In genomic region chr2:157144132-157144531, GRCm38 (mm10) we compare ENCODE assay signal across 37 mouse cellular contexts. TPM values are rescaled to one million over a fixed set of nuclear protein-coding genes. Genes with fewer than 3 reads are reported as not detected.
"Had no signal": no experiment of that assay in that cellular context is flagged by ENCODE, and none has a peak within 500 bp of the region (broad histone marks: within the 10 kb centered on the region; RNA-seq: fewer than 3 reads in every experiment).

No protein-coding gene starts in this region.

- H3K9ac ChIP-seq: embryonic facial prominence, embryonic 12.5 days; embryonic facial prominence, embryonic 13.5 days; embryonic facial prominence, embryonic 15.5 days; forebrain, embryonic 13.5 days; forebrain, embryonic 15.5 days; forebrain, postnatal 0 days had no signal

- H3K27ac ChIP-seq: embryonic facial prominence, embryonic 10.5 days; embryonic facial prominence, embryonic 12.5 days; embryonic facial prominence, embryonic 13.5 days; embryonic facial prominence, embryonic 15.5 days; forebrain, embryonic 10.5 days; forebrain, embryonic 13.5 days; forebrain, embryonic 15.5 days; gastrocnemius, adult 2 months; heart, adult 2 months; heart, embryonic 10.5 days had no signal

- H3K27me3 ChIP-seq: embryonic facial prominence, embryonic 12.5 days; embryonic facial prominence, embryonic 13.5 days; embryonic facial prominence, embryonic 15.5 days; forebrain, embryonic 13.5 days; forebrain, embryonic 15.5 days had no signal

- H3K4me1 ChIP-seq: embryonic facial prominence, embryonic 10.5 days; embryonic facial prominence, embryonic 12.5 days; embryonic facial prominence, embryonic 13.5 days; embryonic facial prominence, embryonic 15.5 days; forebrain, embryonic 10.5 days; forebrain, embryonic 13.5 days; forebrain, embryonic 15.5 days; heart, embryonic 10.5 days had no signal

- DNase-seq: cerebellum, adult 9-10 months; cerebellum, adult 9-11 months; cerebellum, postnatal 10 days; cerebellum, postnatal 14 days; cerebellum, postnatal 25 days; cerebellum, postnatal 36 days; embryo, embryonic 11 days; forebrain, postnatal 0 days; gastrocnemius, adult 2 months; gastrocnemius, postnatal 10 days; gastrocnemius, postnatal 14 days; gastrocnemius, postnatal 25 days; gastrocnemius, postnatal 36 days; heart, adult 18-20 months; heart, adult 2 months had no signal

- ATAC-seq: forebrain, embryonic 13.5 days; forebrain, embryonic 14.5 days; forebrain, embryonic 15.5 days; forebrain, embryonic 16.5 days; forebrain, postnatal 0 days had no signal

- H3K4me2 ChIP-seq: embryonic facial prominence, embryonic 12.5 days; embryonic facial prominence, embryonic 13.5 days; embryonic facial prominence, embryonic 15.5 days; forebrain, embryonic 13.5 days; forebrain, embryonic 15.5 days had no signal

- H3K4me3 ChIP-seq: embryonic facial prominence, embryonic 10.5 days; embryonic facial prominence, embryonic 12.5 days; embryonic facial prominence, embryonic 13.5 days; embryonic facial prominence, embryonic 15.5 days; erythroblast, embryonic 14.5 days; forebrain, embryonic 10.5 days; forebrain, embryonic 13.5 days; forebrain, embryonic 15.5 days; gastrocnemius, adult 2 months; heart, adult 2 months; heart, embryonic 10.5 days had no signal

- H3K9me3 ChIP-seq: embryonic facial prominence, embryonic 12.5 days; embryonic facial prominence, embryonic 15.5 days; forebrain, embryonic 10.5 days; forebrain, embryonic 15.5 days; heart, embryonic 10.5 days had no signal

RNA-seq across cellular contexts. Expression of gene Tldc2, which starts 57.3 kb away (rescaled TPM):
- total RNA-seq: common myeloid progenitor, adult 5-6 weeks; forebrain, postnatal 0 days; gastrocnemius, adult 18-20 months; gastrocnemius, adult 2 months; gastrocnemius, adult 8-10 months; gastrocnemius, postnatal 10 days; gastrocnemius, postnatal 14 days; gastrocnemius, postnatal 25 days; gastrocnemius, postnatal 36 days; gastrocnemius, postnatal 4 days; granulocyte monocyte progenitor cell, adult 5-6 weeks; heart, adult 18-20 months; heart, adult 2 months; heart, adult 8-10 months had no signal
- polyA plus RNA-seq: cortical plate, adult 2 months; embryonic facial prominence, embryonic 10.5 days; embryonic facial prominence, embryonic 11.5 days; embryonic facial prominence, embryonic 12.5 days; embryonic facial prominence, embryonic 13.5 days; embryonic facial prominence, embryonic 14.5 days; embryonic facial prominence, embryonic 15.5 days; erythroblast, embryonic 14.5 days; forebrain, embryonic 10.5 days; forebrain, embryonic 11.5 days; forebrain, embryonic 13.5 days; forebrain, embryonic 14.5 days; forebrain, embryonic 15.5 days; forebrain, embryonic 16.5 days; forebrain, postnatal 0 days; gonadal fat pad, adult 2 months; heart, adult 2 months; heart, embryonic 10.5 days had no signal
